Mouse (Mus musculus) urinary bladder, postnatal 36 days (tissue): ENCODE measurements around the gene Zcchc10.
"Not testable (repeated sequence)": the region's sequence is repeated elsewhere in the genome, so short reads cannot be mapped to it uniquely, and the experiment has no call there.

Experiments used
- DNase-seq, 2 experiments: peaks; one replicate each; pipeline ENCODE4 v3.0.0; 2022; ENCODE audit warnings: low spot score in 2 of 2, mixed read lengths in 1 of 2

Gene Zcchc10

GRCm38 (mm10) chr11:53316996-53317395 is 7.5 kb upstream of the Zcchc10 start:
- no peak for DNase-seq

- DNase-seq: no peak
Observed at GRCm38 (mm10) chr11:53318041-53318440, 6.4 kb upstream of the Zcchc10 start.

- not testable (repeated sequence) for DNase-seq
Observed at GRCm38 (mm10) chr11:53318568-53318967, 5.9 kb upstream of the Zcchc10 start.

- not testable (repeated sequence) for DNase-seq
Observed at GRCm38 (mm10) chr11:53319867-53320266, 4.6 kb upstream of the Zcchc10 start.

- DNase-seq: no peak
Observed at GRCm38 (mm10) chr11:53330325-53330724, 5.8 kb downstream of the Zcchc10 start.

- DNase-seq: no peak
Observed at GRCm38 (mm10) chr11:53331121-53331520, 6.6 kb downstream of the Zcchc10 start.

GRCm38 (mm10) chr11:53332076-53332680 is 7.7 kb downstream of the Zcchc10 start:
- no peak for DNase-seq

GRCm38 (mm10) chr11:53335505-53336181 is 11.2 kb downstream of the Zcchc10 start:
- no peak for DNase-seq

GRCm38 (mm10) chr11:53336182-53336571 is 11.7 kb downstream of the Zcchc10 start:
- no peak for DNase-seq

- no peak for DNase-seq
Observed at GRCm38 (mm10) chr11:53336924-53337323, 12.4 kb downstream of the Zcchc10 start.

GRCm38 (mm10) chr11:53337684-53338083 is 13.2 kb downstream of the Zcchc10 start:
- no peak for DNase-seq

GRCm38 (mm10) chr11:53341019-53341418 is 16.5 kb downstream of the Zcchc10 start:
- not testable (repeated sequence) for DNase-seq

- DNase-seq: no peak
Observed at GRCm38 (mm10) chr11:53342711-53343110, 18.2 kb downstream of the Zcchc10 start.

- no peak for DNase-seq
Observed at GRCm38 (mm10) chr11:53345328-53345727, 20.8 kb downstream of the Zcchc10 start.

GRCm38 (mm10) chr11:53345738-53346137 is 21.3 kb downstream of the Zcchc10 start:
- DNase-seq: no peak

GRCm38 (mm10) chr11:53350291-53351223 is 26.1 kb downstream of the Zcchc10 start, which contains the start of gene Aff4:
Gene Aff4 (plus strand): TSS chr11:53350833.
- peak; percentile 81 to 86 for DNase-seq

- DNase-seq: peak; percentile 36 to 58
Observed at GRCm38 (mm10) chr11:53351224-53351942, 26.9 kb downstream of the Zcchc10 start.

GRCm38 (mm10) chr11:53351943-53352590 is 27.6 kb downstream of the Zcchc10 start:
- no peak for DNase-seq

GRCm38 (mm10) chr11:53358504-53359155 is 34.2 kb downstream of the Zcchc10 start:
- DNase-seq: no peak

GRCm38 (mm10) chr11:53367032-53367431 is 42.6 kb downstream of the Zcchc10 start:
- DNase-seq: no peak

- no peak for DNase-seq
Observed at GRCm38 (mm10) chr11:53378918-53379317, 54.4 kb downstream of the Zcchc10 start.
